Mouse (Mus musculus) kidney, adult 8-10 months (tissue): ENCODE results near the gene Tuba3b.

Experiments used
- DNase-seq, 2 experiments: peaks; one replicate each; pipeline ENCODE4 v3.0.0; 2022

Gene Tuba3b

DNA sequence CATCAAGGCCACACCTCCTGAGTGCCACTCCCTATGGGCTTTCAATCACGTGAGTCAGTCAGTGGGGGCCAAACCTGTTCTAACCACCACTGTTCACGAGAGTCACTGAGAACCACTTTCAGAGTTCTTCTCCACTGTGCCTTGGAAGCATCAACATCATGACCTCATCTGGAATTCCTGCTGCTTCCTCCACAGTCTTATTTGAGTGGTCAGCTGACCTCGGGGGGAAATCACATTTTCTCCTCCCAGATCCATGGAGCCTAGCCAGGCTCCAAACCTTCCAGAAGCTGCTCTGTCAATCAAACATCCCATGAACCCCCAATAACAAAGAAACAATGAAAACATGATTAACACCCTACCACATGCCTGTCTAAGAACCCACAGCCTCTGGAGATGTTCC, 52.1 kb downstream of the Tuba3b start:
- DNase-seq = no peak

GRCm38 (mm10) chr6:145669596-145670071, 54.1 kb downstream of the Tuba3b start:
- DNase-seq = no peak
